Comparison of ENCODE assay signal across 16 mouse cellular contexts in genomic region chr11:96504509-96505119, GRCm38 (mm10). TPM values are rescaled to one million over a fixed set of nuclear protein-coding genes. Genes with fewer than 3 reads are reported as not detected.
DNase-seq lines count a peak whose midpoint lies in the region; ATAC-seq and TF ChIP-seq lines count a peak whose summit lies in the region.
"Had no signal": no experiment of that assay in that cellular context is flagged by ENCODE, and none has a peak within 500 bp of the region (broad histone marks: within the 10 kb centered on the region; RNA-seq: fewer than 3 reads in every experiment).

No protein-coding gene starts in this region.

- no peaks in the 10 kb centered on the region for H3K36me3 ChIP-seq in lung, embryonic 14.5 days (ENCODE audit: insufficient read depth)
- H3K36me3 ChIP-seq in stomach, embryonic 14.5 days (ENCODE audit: control insufficient read depth, insufficient read depth, low read length) = no peaks in the 10 kb centered on the region
- no peaks in the 10 kb centered on the region for H3K36me3 ChIP-seq in stomach, postnatal 0 days (ENCODE audit: control insufficient read depth, insufficient read depth, low read length)
- H3K36me3 ChIP-seq in forebrain, embryonic 13.5 days (ENCODE audit: poor library complexity, severe bottlenecking) = no peaks in the 10 kb centered on the region
- no peaks in the 10 kb centered on the region for H3K36me3 ChIP-seq in stomach, embryonic 16.5 days (ENCODE audit: control insufficient read depth, insufficient read depth, low read length)
- H3K36me3 ChIP-seq in hindbrain, postnatal 0 days (ENCODE audit: insufficient read depth, low read length) = no peaks in the 10 kb centered on the region
- H3K36me3 ChIP-seq: hindbrain, embryonic 10.5 days; neural tube, embryonic 13.5 days had no signal

- no peak overlapping the region for H3K4me3 ChIP-seq in lung, embryonic 14.5 days (ENCODE audit: low read depth, low read length)
- no peak overlapping the region for H3K4me3 ChIP-seq in lung, adult 2 months (replicated peaks; ENCODE audit: extremely low read depth, low read depth, low read length)
- no peak overlapping the region for H3K4me3 ChIP-seq in stomach, embryonic 14.5 days (ENCODE audit: low read depth, low read length)
- no peak overlapping the region for H3K4me3 ChIP-seq in stomach, postnatal 0 days (ENCODE audit: low read depth, low read length)
- no peak overlapping the region for H3K4me3 ChIP-seq in forebrain, embryonic 13.5 days
- H3K4me3 ChIP-seq in stomach, embryonic 16.5 days (replicated peaks; ENCODE audit: low read length) = no peak overlapping the region
- no peak overlapping the region for H3K4me3 ChIP-seq in hindbrain, postnatal 0 days (ENCODE audit: low read length)
- no peak overlapping the region for H3K4me3 ChIP-seq in layer of hippocampus, adult 2 months
- H3K4me3 ChIP-seq: hindbrain, embryonic 10.5 days; neural tube, embryonic 13.5 days had no signal

- whole genome bisulfite sequencing in lung, embryonic 14.5 days = 24% methylated on average over 12 of the region's 12 CpGs
- WGBS in lung, adult 2 months = 28% methylated on average over 12 of the region's 12 CpGs
- 26% methylated on average over 12 of the region's 12 CpGs for WGBS in stomach, embryonic 14.5 days
- 34% methylated on average over 12 of the region's 12 CpGs for WGBS in stomach, postnatal 0 days
- 12% methylated on average over 12 of the region's 12 CpGs for WGBS in forebrain, embryonic 13.5 days
- WGBS in stomach, embryonic 16.5 days = 29% methylated on average over 12 of the region's 12 CpGs
- WGBS in hindbrain, postnatal 0 days = 62% methylated on average over 12 of the region's 12 CpGs

- H3K4me2 ChIP-seq in lung, embryonic 14.5 days = peak overlapping the region; percentile 40
- H3K4me2 ChIP-seq in stomach, embryonic 14.5 days (replicated peaks; ENCODE audit: low read depth, low read length) = 0 out of 2 replicates have a peak overlapping the region, but pooled peaks have one; percentile 10
- no peak overlapping the region for H3K4me2 ChIP-seq in stomach, postnatal 0 days (replicated peaks; ENCODE audit: low read depth)
- H3K4me2 ChIP-seq in forebrain, embryonic 13.5 days = peak overlapping the region; percentile 1; the same call in 1 of the 2 replicates
- peak overlapping the region; percentile 15; the same call in 1 of the 2 replicates for H3K4me2 ChIP-seq in stomach, embryonic 16.5 days (ENCODE audit: low read depth, low read length)
- no peak overlapping the region for H3K4me2 ChIP-seq in hindbrain, postnatal 0 days (ENCODE audit: low read depth, low read length)
- H3K4me2 ChIP-seq: heart, embryonic 11.5 days; neural tube, embryonic 13.5 days had no signal

- H3K27me3 ChIP-seq in lung, embryonic 14.5 days (ENCODE audit: insufficient read depth, low read length) = no peaks in the 10 kb centered on the region
- H3K27me3 ChIP-seq in stomach, embryonic 14.5 days (ENCODE audit: control insufficient read depth, insufficient read depth, low read length) = no peaks in the 10 kb centered on the region
- H3K27me3 ChIP-seq in stomach, postnatal 0 days (ENCODE audit: control insufficient read depth, insufficient read depth, low read length) = no peaks in the 10 kb centered on the region
- peaks cover 2% of the 10 kb centered on the region; the same call in 1 of the 2 replicates for H3K27me3 ChIP-seq in forebrain, embryonic 13.5 days
- H3K27me3 ChIP-seq in stomach, embryonic 16.5 days (ENCODE audit: control insufficient read depth, insufficient read depth, low read length) = no peaks in the 10 kb centered on the region
- no peaks in the 10 kb centered on the region for H3K27me3 ChIP-seq in hindbrain, postnatal 0 days (ENCODE audit: insufficient read depth, low read length)
- H3K27me3 ChIP-seq: neural tube, embryonic 13.5 days had no signal

- TF ChIP-seq POLR2A in lung, adult 2 months (IDR thresholded peaks at IDR 0.05; ENCODE audit: borderline replicate concordance, extremely low read depth, low read depth, low read length) = no peak

- H3K9ac ChIP-seq in lung, embryonic 14.5 days = no peak overlapping the region
- H3K9ac ChIP-seq in stomach, embryonic 14.5 days (replicated peaks; ENCODE audit: low read depth, low read length) = no peak overlapping the region
- H3K9ac ChIP-seq in stomach, postnatal 0 days (ENCODE audit: low read length) = no peak overlapping the region
- H3K9ac ChIP-seq in forebrain, embryonic 13.5 days = no peak overlapping the region
- no peak overlapping the region for H3K9ac ChIP-seq in stomach, embryonic 16.5 days (ENCODE audit: low read length)
- no peak overlapping the region for H3K9ac ChIP-seq in hindbrain, postnatal 0 days (replicated peaks; ENCODE audit: low read length)
- H3K9ac ChIP-seq: neural tube, embryonic 13.5 days had no signal

- H3K4me1 ChIP-seq in lung, embryonic 14.5 days (ENCODE audit: insufficient read depth) = 0 out of 2 replicates have a peak, but pooled peaks cover 13% of the 10 kb centered on the region
- no peaks in the 10 kb centered on the region; the same call in 1 of the 2 replicates for H3K4me1 ChIP-seq in lung, adult 2 months (ENCODE audit: control insufficient read depth, insufficient read depth, low read length)
- 0 out of 2 replicates have a peak, but pooled peaks cover 4% of the 10 kb centered on the region for H3K4me1 ChIP-seq in stomach, embryonic 14.5 days (ENCODE audit: control insufficient read depth, insufficient read depth, low read length)
- no peaks in the 10 kb centered on the region for H3K4me1 ChIP-seq in stomach, postnatal 0 days (replicated peaks; ENCODE audit: control insufficient read depth, insufficient read depth)
- peaks cover 20% of the 10 kb centered on the region for H3K4me1 ChIP-seq in forebrain, embryonic 13.5 days
- H3K4me1 ChIP-seq in stomach, embryonic 16.5 days (ENCODE audit: control insufficient read depth, insufficient read depth, low read length) = no peaks in the 10 kb centered on the region
- 0 out of 2 replicates have a peak, but pooled peaks cover 3% of the 10 kb centered on the region for H3K4me1 ChIP-seq in hindbrain, postnatal 0 days (ENCODE audit: insufficient read depth, low read length)
- H3K4me1 ChIP-seq: neural tube, embryonic 13.5 days had no signal

- TF ChIP-seq EP300 in stomach, postnatal 0 days (optimal IDR thresholded peaks at IDR 0.05) = no peak

- no peaks in the 10 kb centered on the region for H3K9me3 ChIP-seq in lung, embryonic 14.5 days (ENCODE audit: low read depth, low read length)
- H3K9me3 ChIP-seq in stomach, embryonic 14.5 days (ENCODE audit: control insufficient read depth, low read depth, low read length) = no peaks in the 10 kb centered on the region
- H3K9me3 ChIP-seq in stomach, postnatal 0 days (ENCODE audit: control insufficient read depth, low read length) = no peaks in the 10 kb centered on the region
- H3K9me3 ChIP-seq in forebrain, embryonic 13.5 days (replicated peaks) = no peaks in the 10 kb centered on the region
- no peaks in the 10 kb centered on the region; the same call in 1 of the 2 replicates for H3K9me3 ChIP-seq in stomach, embryonic 16.5 days (replicated peaks; ENCODE audit: control insufficient read depth, low read length)
- no peaks in the 10 kb centered on the region for H3K9me3 ChIP-seq in hindbrain, postnatal 0 days (ENCODE audit: low read length)
- H3K9me3 ChIP-seq: hindbrain, embryonic 10.5 days; neural tube, embryonic 13.5 days had no signal

- ATAC-seq in lung, embryonic 14.5 days (ENCODE audit: insufficient read depth) = peak; percentile 61
- ATAC-seq in stomach, embryonic 14.5 days (ENCODE audit: insufficient number of reproducible peaks, insufficient read depth, low FRiP score, low read depth) = no peak
- ATAC-seq in stomach, postnatal 0 days (ENCODE audit: low FRiP score, low TSS enrichment) = no peak
- no peak for ATAC-seq in forebrain, embryonic 13.5 days
- ATAC-seq in stomach, embryonic 16.5 days (ENCODE audit: insufficient read depth, low FRiP score) = no peak
- ATAC-seq in hindbrain, postnatal 0 days = no peak
- ATAC-seq: intestine, postnatal 0 days had no signal

- peak; percentile 87 for DNase-seq in lung, embryonic 14.5 days
- DNase-seq in lung, adult 2 months = no peak
- DNase-seq in stomach, postnatal 0 days (ENCODE audit: low spot score) = no peak
- no peak for DNase-seq in hindbrain, postnatal 0 days (ENCODE audit: low spot score)
- no peak for DNase-seq in layer of hippocampus, adult 2 months (ENCODE audit: low spot score in 2 of 2)
- DNase-seq: cerebellum, adult 18-20 months; gastrocnemius, postnatal 25 days; liver; right cerebral cortex, adult 18-20 months had no signal

- no peak for TF ChIP-seq CTCF in lung, embryonic 14.5 days (IDR thresholded peaks at IDR 0.05; ENCODE audit: low read depth)
- no peak for TF ChIP-seq CTCF in lung, adult 2 months (IDR thresholded peaks at IDR 0.05; ENCODE audit: insufficient read depth, low read length)
- TF ChIP-seq CTCF in stomach, postnatal 0 days (IDR thresholded peaks at IDR 0.05; ENCODE audit: low read depth) = no peak
- no peak for TF ChIP-seq CTCF in hindbrain, postnatal 0 days (IDR thresholded peaks at IDR 0.05; ENCODE audit: low read depth)
- no peak for TF ChIP-seq CTCF in layer of hippocampus, adult 2 months (conservative IDR thresholded peaks at IDR 0.05)

- peak overlapping the region; percentile 73 for H3K27ac ChIP-seq in lung, embryonic 14.5 days (ENCODE audit: low read depth)
- no peak overlapping the region for H3K27ac ChIP-seq in stomach, embryonic 14.5 days (ENCODE audit: low read length)
- H3K27ac ChIP-seq in stomach, postnatal 0 days (replicated peaks) = no peak overlapping the region
- H3K27ac ChIP-seq in forebrain, embryonic 13.5 days = no peak overlapping the region
- H3K27ac ChIP-seq in stomach, embryonic 16.5 days (ENCODE audit: low read length) = no peak overlapping the region
- H3K27ac ChIP-seq in hindbrain, postnatal 0 days = no peak overlapping the region
- H3K27ac ChIP-seq in layer of hippocampus, adult 2 months = no peak overlapping the region
- H3K27ac ChIP-seq: hindbrain, embryonic 10.5 days; neural tube, embryonic 13.5 days had no signal

RNA-seq across cellular contexts. Expression of gene Skap1, which starts 40.2 kb away (rescaled TPM):
- polyA plus RNA-seq in lung, embryonic 14.5 days (2014; fragmentation: Nextera tagmentation; extraction: Ambion mirVana) = 0.96 and 1.1 TPM in 2 replicates
- polyA plus RNA-seq in lung, adult 2 months (2012; rRNA removed) = 2.2 and 2.4 TPM in 2 replicates
- 0.45 and 0.82 TPM in 2 replicates for polyA plus RNA-seq in stomach, embryonic 14.5 days (2014; fragmentation: Nextera tagmentation; extraction: Ambion mirVana)
- 0.45 and 0.56 TPM in 2 replicates for polyA plus RNA-seq in stomach, postnatal 0 days (2015; fragmentation: Nextera tagmentation; extraction: Ambion mirVana)
- 2.5 and 4.0 TPM in 2 replicates for polyA plus RNA-seq in forebrain, embryonic 13.5 days (2015; fragmentation: Nextera tagmentation; extraction: Ambion mirVana)
- 1.1 and 1.4 TPM in 2 replicates for polyA plus RNA-seq in stomach, embryonic 16.5 days (2015; fragmentation: Nextera tagmentation; extraction: Ambion mirVana)
- 0.83 and 2.5 TPM in 2 replicates for total RNA-seq in hindbrain, postnatal 0 days (2014; rRNA removed)
- polyA plus RNA-seq in hindbrain, postnatal 0 days (2015; fragmentation: Nextera tagmentation; extraction: Ambion mirVana) = 5.7 and 7.4 TPM in 2 replicates
- total RNA-seq in layer of hippocampus, adult 2 months (2021) = 1 to 10 TPM; 1.0 to 1.2 TPM

Comparison
In these comparisons a context has a peak if more than half of its experiments do, and no peak if none do; other contexts are left out.
1. H3K4me2 ChIP-seq: peak in lung, embryonic 14.5 days (single experiment), stomach, embryonic 14.5 days (single experiment), forebrain, embryonic 13.5 days (single experiment) and stomach, embryonic 16.5 days (single experiment); none in stomach, postnatal 0 days (single experiment) and hindbrain, postnatal 0 days (single experiment).